Mouse (Mus musculus) small intestine, adult 2 months (tissue): ENCODE results near the gene Ccdc88c.

ENCODE experiments used
- CTCF ChIP-seq: fragments of 200-500 bp; IDR thresholded peaks from 2 replicates; pipeline ENCODE4 v1.5.1; 2012; ENCODE audit warnings: low read depth, mild to moderate bottlenecking, control low read depth, inconsistent platforms, low read length, moderate library complexity, mixed read lengths; ENCODE audit not compliant: insufficient replicate concordance, insufficient read length; ENCODE audit errors: extremely low read depth
- POLR2A ChIP-seq: fragments of 200-500 bp; IDR thresholded peaks from 2 replicates; pipeline ENCODE4 v1.6.1; 2012; ENCODE audit warnings: low read depth, mild to moderate bottlenecking, control low read depth, inconsistent platforms, low read length, moderate library complexity

DNA sequence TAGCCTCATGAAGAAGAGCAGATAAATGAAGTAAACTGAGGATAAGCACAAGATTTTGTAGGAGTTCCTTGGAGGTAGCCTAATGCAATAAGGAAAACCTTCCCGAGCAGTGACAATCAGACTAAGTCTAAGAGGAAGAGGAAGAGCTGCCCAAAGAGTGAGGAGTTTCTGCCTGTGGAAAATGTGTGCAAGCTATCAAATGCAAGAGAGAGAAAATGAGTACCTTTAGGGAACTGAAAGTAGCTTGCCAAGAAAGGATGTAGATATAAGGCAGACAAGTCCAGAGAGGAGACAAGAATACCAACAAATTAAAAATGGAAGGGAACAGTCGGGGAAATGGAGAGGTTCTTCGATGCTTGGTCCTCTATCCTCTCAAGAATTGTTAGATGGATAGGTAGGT is 143.3 kb downstream of the Ccdc88c start:
- TF ChIP-seq CTCF: no peak
- no peak for TF ChIP-seq POLR2A
